Mouse (Mus musculus): ENCODE data around the gene Ptprt.
"Not testable (repeated sequence)": the region's sequence is repeated elsewhere in the genome, so short reads cannot be mapped to it uniquely, and the experiment has no call there.

The Ptprt gene

GRCm38 (mm10) chr2:162217896-162218295 lies 443.1 kb downstream of the Ptprt start:
- in situ Hi-C loops (cut with MboI, MseI): no loop called here

DNA sequence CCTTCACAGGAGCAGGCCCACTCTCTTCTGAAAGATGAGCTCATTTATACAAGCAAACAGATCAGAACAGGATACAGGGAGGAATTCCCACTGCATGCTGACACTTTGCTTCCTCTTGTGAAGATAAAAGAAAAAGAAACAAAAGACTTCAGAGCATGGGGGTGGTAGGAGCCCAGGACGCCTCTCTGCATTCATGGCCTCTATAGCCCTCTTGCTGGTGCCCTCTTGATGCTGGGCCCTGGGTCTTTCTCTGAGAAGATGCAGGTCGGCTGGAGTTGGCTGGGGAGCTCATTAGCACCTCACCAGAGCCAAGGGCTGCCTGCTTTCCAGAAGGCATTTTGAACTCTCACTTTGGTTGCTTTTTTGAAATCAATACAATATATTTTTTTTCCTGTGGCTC lies 448.6 kb downstream of the Ptprt start:
- in situ Hi-C loops (cut with MboI, MseI): no loop called here

- in situ Hi-C loops (cut with MboI, MseI): no loop called here
These were observed 450.4 kb downstream of the Ptprt start for GRCm38 (mm10) chr2:162210564-162210963.

DNA sequence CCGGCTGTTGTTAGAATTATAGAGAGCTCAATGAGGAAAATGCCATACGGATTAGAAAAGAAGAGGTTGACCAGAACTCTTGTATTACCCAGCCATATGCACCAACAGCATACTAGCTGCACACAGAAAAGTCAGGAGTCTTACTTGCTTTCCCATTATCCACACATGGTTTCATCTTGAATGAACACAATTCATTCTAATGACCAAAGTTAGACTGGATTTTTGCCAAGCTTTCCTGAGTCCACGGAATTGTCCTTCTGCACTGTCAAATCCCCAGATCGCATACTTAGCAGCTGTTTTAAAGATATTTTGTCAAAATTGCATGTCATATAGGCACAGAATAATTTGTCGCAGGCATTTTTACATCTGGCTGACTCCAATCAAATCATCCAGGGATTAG lies 463.6 kb downstream of the Ptprt start:
- in situ Hi-C loops (cut with MboI, MseI): no loop called here

- in situ Hi-C loops (cut with MboI, MseI): no loop called here
These were observed 478.1 kb downstream of the Ptprt start for GRCm38 (mm10) chr2:162182621-162183475.

- in situ Hi-C loops (cut with MboI, MseI): no loop called here
These were observed 479.1 kb downstream of the Ptprt start for GRCm38 (mm10) chr2:162181826-162182225.

DNA sequence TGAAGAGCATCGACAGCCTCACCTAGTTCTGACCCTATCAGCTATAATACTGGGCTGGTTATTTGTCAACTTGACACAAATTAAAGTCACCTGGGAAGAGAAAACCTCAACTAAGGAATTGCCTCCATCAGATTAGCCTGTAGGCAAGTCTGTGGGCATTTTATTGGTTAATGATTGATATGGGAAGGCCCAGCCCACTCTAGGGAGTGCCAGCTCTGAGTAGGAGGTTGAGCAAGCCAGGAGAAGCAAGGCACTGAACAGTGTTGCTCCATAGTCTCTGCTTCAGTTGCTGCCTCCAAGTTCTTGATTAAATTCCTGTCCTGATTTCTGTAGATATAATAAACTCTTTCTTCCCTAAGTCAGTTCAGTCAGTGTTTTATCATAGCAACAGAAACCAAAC lies 488.4 kb downstream of the Ptprt start:
- in situ Hi-C loops (cut with MboI, MseI): no loop called here

DNA sequence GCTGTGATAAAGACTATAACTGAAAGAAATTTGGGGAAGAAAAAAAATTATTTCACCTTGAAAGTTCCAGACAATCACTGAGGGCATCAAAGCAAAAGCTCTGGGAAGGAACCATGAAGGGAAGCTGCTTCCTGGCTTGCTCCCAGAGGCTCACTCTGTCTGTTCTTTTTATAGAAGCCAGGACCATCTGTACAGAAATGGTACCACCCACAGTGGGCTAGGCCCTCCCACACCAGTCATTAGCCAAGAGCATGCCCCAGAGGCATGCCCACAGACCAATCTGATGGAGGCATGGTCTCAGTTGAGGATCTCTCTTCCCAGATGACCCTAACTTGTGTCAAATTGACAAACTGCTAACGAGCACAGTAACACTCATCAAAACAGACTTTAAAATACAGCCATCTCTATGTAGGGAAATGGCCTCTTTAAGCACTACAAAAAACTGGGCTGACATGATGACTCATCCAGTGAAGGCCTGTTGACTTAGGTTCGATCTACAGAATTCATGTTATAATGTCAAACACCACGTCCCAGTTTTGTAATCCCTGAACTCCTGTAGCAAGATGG lies 519.0 kb downstream of the Ptprt start:
- in situ Hi-C loops (cut with MboI, MseI): no loop called here

DNA sequence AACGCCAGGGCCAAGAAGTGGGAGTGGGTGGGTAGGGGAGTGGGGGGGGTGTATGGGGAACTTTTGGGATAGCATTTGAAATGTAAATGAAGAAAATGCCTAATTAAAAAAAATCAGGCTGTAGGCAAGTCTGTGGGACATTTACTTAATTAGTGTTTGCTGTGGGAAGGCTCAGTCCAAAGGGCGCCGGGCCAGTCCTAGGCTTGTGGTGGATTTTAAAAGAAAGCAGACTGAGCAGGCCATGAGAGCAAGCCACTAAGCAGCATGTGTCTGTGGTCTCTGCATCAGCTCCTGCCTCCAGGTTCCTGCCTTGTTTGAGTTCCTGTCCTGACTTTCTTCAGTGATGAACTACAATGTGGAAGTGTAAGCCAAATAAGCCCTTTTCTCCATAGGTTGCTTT lies 524.8 kb downstream of the Ptprt start:
- in situ Hi-C loops (cut with MboI, MseI): not testable (repeated sequence)

DNA sequence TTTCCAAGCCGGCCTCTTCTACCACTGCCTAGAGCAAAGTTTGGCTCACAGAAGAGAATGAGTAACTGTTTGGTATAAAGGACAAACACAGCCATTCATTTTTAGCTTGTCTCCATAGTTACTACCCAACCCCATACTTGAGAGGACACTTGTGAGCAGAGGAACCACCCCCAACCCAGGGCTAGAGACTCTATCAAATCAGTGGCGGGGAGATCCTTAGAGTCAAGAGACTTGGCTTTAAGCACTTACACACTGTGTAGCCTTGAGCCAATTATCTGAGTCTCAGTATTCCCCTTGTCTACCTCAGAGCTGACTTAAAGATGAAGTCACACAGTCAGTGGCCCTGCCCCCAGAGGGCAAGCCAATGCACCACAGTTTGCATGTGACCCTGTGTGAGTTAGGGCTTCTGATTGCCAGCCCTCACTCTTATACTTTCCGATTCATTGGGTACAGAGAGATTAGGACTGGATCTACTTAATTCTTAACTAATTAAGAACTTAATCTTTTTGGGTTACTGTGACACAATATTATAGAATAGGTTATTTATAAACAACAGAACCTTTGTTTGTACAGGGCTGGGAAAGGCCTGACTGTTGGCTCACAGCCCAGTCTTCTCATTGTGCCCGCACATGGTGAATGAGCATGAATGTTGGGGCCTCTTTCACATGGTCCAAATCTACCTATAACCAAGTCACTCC lies 529.2 kb downstream of the Ptprt start:
- in situ Hi-C loops (cut with MboI, MseI): no loop called here

DNA sequence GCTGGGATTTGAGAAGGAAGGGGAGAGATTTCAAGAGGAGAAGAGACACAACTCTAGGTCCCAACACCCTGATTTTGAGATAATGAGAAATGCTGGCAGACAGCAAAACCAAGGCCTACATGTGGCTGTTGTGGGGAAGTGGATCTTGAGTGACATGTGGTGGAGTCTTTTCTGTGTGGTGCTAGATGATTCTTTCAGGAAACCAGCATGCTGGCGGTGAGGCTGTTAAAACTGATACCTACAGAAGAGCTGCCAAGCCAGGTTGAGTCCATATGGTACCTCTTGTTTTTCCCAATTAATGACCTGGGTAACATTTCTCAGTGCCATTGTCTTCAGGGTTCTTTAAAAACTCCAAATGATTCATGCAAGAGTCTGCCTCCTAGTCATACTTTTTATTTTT lies 531.1 kb downstream of the Ptprt start:
- in situ Hi-C loops (cut with MboI, MseI): no loop called here

DNA sequence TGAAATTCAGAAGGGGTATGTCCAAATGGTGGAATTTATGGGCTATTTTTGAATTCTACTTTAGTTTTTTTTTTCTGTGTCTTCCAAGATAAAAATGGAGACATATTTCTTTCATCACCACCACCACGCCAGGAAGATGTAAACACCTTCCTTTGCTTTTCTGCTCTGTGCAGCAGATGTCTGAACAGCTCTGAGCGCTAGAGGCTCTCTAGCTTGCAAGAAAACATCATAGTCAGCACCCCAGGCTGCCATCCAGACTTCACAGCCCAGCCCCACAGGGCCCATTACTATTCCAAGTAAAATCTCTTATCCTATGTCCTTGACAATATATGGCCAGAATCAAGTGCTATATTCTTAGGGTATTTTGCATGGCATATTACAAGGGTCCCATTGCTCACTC lies 542.9 kb downstream of the Ptprt start:
- in situ Hi-C loops (cut with MboI, MseI): no loop called here

DNA sequence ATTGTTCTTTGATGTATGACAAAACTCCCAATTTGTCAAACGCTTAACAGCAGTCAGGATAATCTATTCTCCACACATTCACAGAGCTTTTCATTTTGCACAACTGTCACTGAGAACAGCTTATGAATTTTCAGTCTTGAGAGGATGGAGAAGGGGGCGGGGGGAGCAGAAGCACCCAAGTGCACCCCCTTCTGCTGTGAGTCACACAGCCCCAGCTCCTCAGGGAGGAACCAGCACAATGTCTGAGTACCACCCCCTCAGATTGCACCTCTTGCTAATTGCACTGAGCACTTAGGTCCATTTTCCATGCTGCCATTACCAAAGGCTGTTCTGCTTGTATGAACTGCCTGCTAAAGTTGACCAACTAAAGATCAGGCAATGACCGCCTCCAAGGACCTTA lies 578.6 kb downstream of the Ptprt start:
- in situ Hi-C loops (cut with MboI, MseI): no loop called here

- in situ Hi-C loops (cut with MboI, MseI): no loop called here
These were observed 580.1 kb downstream of the Ptprt start for GRCm38 (mm10) chr2:162080717-162081398.

- in situ Hi-C loops (cut with MboI, MseI): loop anchor here (10.0 kb wide), 1 partner anchor 286 kb away; no protein-coding TSS in a partner anchor
These were observed 582.2 kb downstream of the Ptprt start for GRCm38 (mm10) chr2:162078571-162079280.

DNA sequence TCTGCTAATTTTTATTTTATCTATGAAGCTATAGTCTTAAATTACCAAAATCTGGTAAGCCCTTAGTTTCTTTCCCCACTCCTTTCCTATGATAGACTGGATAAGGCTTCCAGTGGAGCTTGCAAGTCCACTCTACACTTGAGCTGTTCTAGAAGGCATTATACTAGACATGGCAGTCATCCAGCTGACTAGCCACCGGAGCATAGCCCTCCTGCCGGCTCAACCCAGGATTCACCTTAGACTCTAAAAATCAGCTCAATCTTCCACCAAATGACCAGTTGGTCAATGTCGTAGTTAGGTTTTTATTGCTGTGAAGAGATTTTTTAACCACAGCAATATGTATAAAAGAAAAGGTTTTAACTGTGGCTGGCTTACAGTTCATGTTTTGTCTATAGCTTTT lies 608.1 kb downstream of the Ptprt start:
- in situ Hi-C loops (cut with MboI, MseI): no loop called here

DNA sequence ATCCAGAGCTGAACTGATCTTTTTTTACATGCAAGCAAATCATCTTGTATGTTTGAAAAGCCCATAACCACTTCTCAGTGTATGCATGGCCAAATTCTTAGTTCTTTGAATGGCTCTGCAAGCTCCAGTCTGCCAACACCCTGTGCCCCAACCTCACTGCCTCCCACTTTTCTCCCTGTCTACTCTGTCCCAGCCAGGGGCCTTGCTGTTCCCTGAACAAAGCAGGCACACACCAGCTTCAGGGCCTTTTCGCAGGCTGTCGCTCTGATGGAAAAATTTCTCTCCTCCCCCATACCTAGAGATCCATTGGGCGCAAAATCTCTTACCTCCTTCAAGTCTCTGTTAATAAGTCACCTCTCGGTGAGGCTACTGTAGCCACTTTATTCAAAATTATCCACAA lies 610.7 kb downstream of the Ptprt start:
- in situ Hi-C loops (cut with MboI, MseI): no loop called here

GRCm38 (mm10) chr2:162035615-162036014 lies 625.3 kb downstream of the Ptprt start:
- in situ Hi-C loops (cut with MboI, MseI): no loop called here

DNA sequence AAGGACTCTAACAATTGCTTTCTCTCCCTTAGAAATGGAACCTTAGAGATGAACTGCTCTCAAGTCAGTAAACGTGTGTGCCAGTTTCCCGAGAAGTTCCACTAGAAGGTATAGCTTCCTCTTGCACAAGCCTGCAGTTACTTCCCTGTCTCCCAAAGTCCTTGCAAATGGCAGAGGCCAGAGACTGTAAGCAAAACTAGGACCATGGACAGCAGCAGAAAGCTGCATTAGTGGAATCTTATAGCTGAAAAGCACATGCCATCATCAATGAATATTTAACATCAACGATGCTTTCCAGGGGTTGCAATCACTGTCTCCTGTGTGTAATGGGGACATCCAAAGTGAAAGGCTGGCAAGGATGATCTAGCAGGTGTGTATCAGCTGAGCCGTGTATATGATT lies 629.3 kb downstream of the Ptprt start:
- in situ Hi-C loops (cut with MboI, MseI): no loop called here

DNA sequence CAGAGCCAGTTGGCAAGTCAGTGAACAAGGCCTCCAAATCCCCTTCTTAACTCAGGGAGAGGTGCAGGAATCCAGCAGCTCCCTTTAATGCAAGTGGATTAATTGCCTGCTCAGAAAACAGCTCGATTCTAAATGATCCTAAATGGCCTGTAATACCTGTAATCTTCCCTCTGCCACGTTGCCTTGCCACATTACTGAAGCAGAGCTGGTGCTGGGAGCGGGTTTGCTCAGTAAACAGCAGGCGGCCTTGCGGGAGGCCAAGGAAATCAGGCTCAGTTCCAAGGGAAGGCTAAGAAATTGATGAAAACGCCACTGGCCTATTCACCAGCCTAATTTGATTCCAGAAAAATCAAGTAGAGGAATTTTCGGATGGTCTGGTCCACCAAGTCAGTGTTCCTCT lies 659.9 kb downstream of the Ptprt start:
- in situ Hi-C loops (cut with MboI, MseI): no loop called here

DNA sequence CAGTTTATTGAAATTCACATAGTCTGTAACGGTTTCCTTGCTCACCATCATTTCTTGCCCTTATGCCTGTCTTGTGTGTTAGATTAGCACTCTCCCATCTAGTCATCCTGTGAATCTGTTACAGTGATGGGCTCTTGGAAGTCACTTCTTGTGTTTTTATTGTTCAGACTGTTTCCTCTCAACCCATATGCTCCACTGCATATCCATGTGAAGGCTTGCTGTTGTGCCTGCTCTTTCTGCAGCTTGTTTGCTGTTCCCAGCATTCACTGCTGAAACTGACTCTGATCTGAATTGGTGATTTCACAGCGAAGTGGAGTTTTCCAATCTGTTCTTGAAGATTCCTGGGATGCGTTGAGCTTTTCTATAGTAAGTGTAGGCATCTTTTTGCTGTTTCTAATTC lies 678.6 kb downstream of the Ptprt start:
- in situ Hi-C loops (cut with MboI, MseI): no loop called here

Data from regulatory T cell (primary cell).